Mouse (Mus musculus) CH12.LX (cell line): Measurements from ENCODE around the gene Cops7b. TPM values are rescaled to one million over a fixed set of nuclear protein-coding genes. Genes with fewer than 3 reads are reported as not detected.

ENCODE experiments used
- DNase-seq: peaks from one replicate; pipeline ENCODE4 v3.0.0-alpha.2; 2013; ENCODE audit errors: extremely low read depth
- H3K27ac ChIP-seq: 2 replicates; pipeline ENCODE4 v1.5.1; 2012; ENCODE audit warnings: low read depth, mild to moderate bottlenecking, control low read depth, moderate library complexity; ENCODE audit not compliant: insufficient read depth
- H3K27me3 ChIP-seq: replicated peaks from 2 replicates; pipeline ENCODE3; 2012; ENCODE audit warnings: inconsistent platforms
- H3K36me3 ChIP-seq, 2 experiments: replicated peaks in 1 of 2; 2 replicates each; pipeline versions ENCODE3 to v1.6.1; 2012; ENCODE audit warnings: inconsistent platforms in 1 of 2, low read length in 1 of 2, mild to moderate bottlenecking in 1 of 2, mixed read lengths in 1 of 2, moderate library complexity in 1 of 2; ENCODE audit not compliant: control insufficient read depth in 1 of 2, insufficient read depth in 1 of 2
- H3K4me1 ChIP-seq, 2 experiments: 2 replicates each; pipeline ENCODE4 v1.6.1; 2012; ENCODE audit warnings: inconsistent platforms in 1 of 2, moderate library complexity in 1 of 2; ENCODE audit not compliant: insufficient read depth in 2 of 2, control insufficient read depth in 1 of 2
- H3K4me2 ChIP-seq: 2 replicates; pipeline ENCODE4 v1.6.1; 2012; ENCODE audit warnings: low read depth, mild to moderate bottlenecking, control low read depth; ENCODE audit not compliant: poor library complexity, insufficient read depth, severe bottlenecking
- H3K4me3 ChIP-seq, 3 experiments: fragments of 150-350 bp in 1 of 3; sonication (generic) in 1 of 3; replicated peaks in 1 of 3; 2 replicates each; pipeline versions ENCODE3 to v1.5.1; 2011 to 2012; ENCODE audit warnings: low read depth in 2 of 3, low read length in 2 of 3, mild to moderate bottlenecking in 2 of 3, moderate library complexity in 2 of 3, control low read depth in 1 of 3, improper control_type of control experiment in 1 of 3, inconsistent platforms in 1 of 3, mixed read lengths in 1 of 3; ENCODE audit not compliant: poor library complexity in 1 of 3
- H3K79me2 ChIP-seq: replicated peaks from 2 replicates; pipeline ENCODE4 v1.6.1; 2012; ENCODE audit warnings: mild to moderate bottlenecking, moderate library complexity; ENCODE audit not compliant: control insufficient read depth, poor library complexity, insufficient read depth, severe bottlenecking; ENCODE audit errors: extremely low read depth
- H3K9ac ChIP-seq: 2 replicates; pipeline ENCODE4 v1.6.1; 2012; ENCODE audit warnings: low read depth, mild to moderate bottlenecking, control low read depth, moderate library complexity; ENCODE audit not compliant: insufficient read depth
- H3K9me3 ChIP-seq: replicated peaks from 2 replicates; pipeline ENCODE3; 2012; ENCODE audit warnings: low read length, inconsistent platforms, mixed read lengths
- CHD1 ChIP-seq: IDR thresholded peaks from 2 replicates; pipeline ENCODE4 v1.6.1; 2012; ENCODE audit warnings: low read depth, low read length, improper control_type of control experiment, inconsistent platforms
- CTCF ChIP-seq, 2 experiments: IDR thresholded peaks in 1 of 2; conservative IDR thresholded peaks in 1 of 2; 2 replicates each; pipeline ENCODE4 v1.5.1; 2011 to 2012; ENCODE audit warnings: low read depth in 2 of 2, low read length in 2 of 2, improper control_type of control experiment in 1 of 2, inconsistent platforms in 1 of 2, mild to moderate bottlenecking in 1 of 2, moderate library complexity in 1 of 2
- EP300 ChIP-seq: IDR thresholded peaks from 2 replicates; pipeline ENCODE4 v1.6.1; 2011; ENCODE audit warnings: low read length, improper control_type of control experiment
- GABPA ChIP-seq: IDR thresholded peaks from 2 replicates; pipeline ENCODE4 v1.6.1; 2012; ENCODE audit warnings: low read depth, low read length, improper control_type of control experiment, inconsistent platforms; ENCODE audit not compliant: insufficient replicate concordance
- HCFC1 ChIP-seq: IDR thresholded peaks from 2 replicates; pipeline ENCODE4 v1.6.1; 2012; ENCODE audit warnings: low read depth, mild to moderate bottlenecking, inconsistent platforms, low read length, improper control_type of control experiment
- MAX ChIP-seq: IDR thresholded peaks from 2 replicates; pipeline ENCODE4 v1.6.1; 2011; ENCODE audit warnings: low read length, improper control_type of control experiment
- MXI1 ChIP-seq: IDR thresholded peaks from 2 replicates; pipeline ENCODE4 v1.6.1; 2011; ENCODE audit warnings: mild to moderate bottlenecking, low read depth, low read length, improper control_type of control experiment
- MYC ChIP-seq: IDR thresholded peaks from 2 replicates; pipeline ENCODE4 v1.6.1; 2011; ENCODE audit warnings: low read depth, mild to moderate bottlenecking, improper control_type of control experiment, low read length
- NELFE ChIP-seq: IDR thresholded peaks from 2 replicates; pipeline ENCODE4 v1.6.1; 2011; ENCODE audit warnings: low read depth, low read length, improper control_type of control experiment
- POLR2AphosphoS2 ChIP-seq: IDR thresholded peaks from 2 replicates; pipeline ENCODE4 v1.6.1; 2011; ENCODE audit warnings: low read depth, low read length, improper control_type of control experiment
- RAD21 ChIP-seq: IDR thresholded peaks from 2 replicates; pipeline ENCODE4 v1.6.1; 2011; ENCODE audit warnings: low read depth, mild to moderate bottlenecking, low read length, improper control_type of control experiment, moderate library complexity
- RCOR1 ChIP-seq: conservative IDR thresholded peaks from 2 replicates; pipeline ENCODE4 v1.6.1; 2012; ENCODE audit warnings: low read depth, mild to moderate bottlenecking, inconsistent platforms, low read length, improper control_type of control experiment
- TBP ChIP-seq: conservative IDR thresholded peaks from 2 replicates; pipeline ENCODE4 v1.6.1; 2011; ENCODE audit warnings: low read depth, low read length, improper control_type of control experiment
- TCF12 ChIP-seq: IDR thresholded peaks from 2 replicates; pipeline ENCODE4 v1.6.1; 2014; ENCODE audit warnings: low read depth, mild to moderate bottlenecking, inconsistent platforms, low read length, improper control_type of control experiment
- UBTF ChIP-seq: IDR thresholded peaks from 2 replicates; pipeline ENCODE4 v1.6.1; 2012; ENCODE audit warnings: low read depth, mild to moderate bottlenecking, inconsistent platforms, low read length, improper control_type of control experiment, moderate library complexity
- ZKSCAN1 ChIP-seq: IDR thresholded peaks from 2 replicates; pipeline ENCODE4 v1.6.1; 2012; ENCODE audit warnings: low read depth, inconsistent platforms, low read length, improper control_type of control experiment, borderline replicate concordance
- ZMIZ1 ChIP-seq: IDR thresholded peaks from 2 replicates; pipeline ENCODE4 v1.6.1; 2012; ENCODE audit warnings: low read depth, mild to moderate bottlenecking, inconsistent platforms, low read length, improper control_type of control experiment
- ZNF384 ChIP-seq: IDR thresholded peaks from 2 replicates; pipeline ENCODE4 v1.6.1; 2012; ENCODE audit warnings: low read depth, low read length, improper control_type of control experiment, inconsistent platforms
- dilution Hi-C: fragments of 300-500 bp; cut with MboI; formaldehyde crosslinking; loops from 2 replicates; pipeline ENCODE4 v1.14.3; 2020; ENCODE audit warnings: low sequenced_read_pairs; ENCODE audit not compliant: extremely low pct_unique_long_range_greater_than_20kb, extremely low pct_ligation_motif_present
- in situ Hi-C: fragments of 300-500 bp; cut with MboI; formaldehyde crosslinking; loops from 3 replicates; pipeline ENCODE4 v1.14.3; 2019; ENCODE audit warnings: low sequenced_read_pairs, low pct_ligation_motif_present, low pct_unique_long_range_greater_than_20kb, mixed read lengths
- polyA plus RNA-seq: library from polyadenylated mRNA; unstranded; fragments of >175 nt; gene quantifications from 2 replicates; pipeline ENCODE4 v1.2.1, GENCODE M21; 2012; ENCODE audit warnings: low read depth; ENCODE audit not compliant: insufficient read length
- total RNA-seq, 2 experiments: library from RNA; depleted of rRNA; stranded (reverse); fragments of 300-350 nt in 1 of 2; fragments of >200 nt in 1 of 2; gene quantifications; 2 replicates each; pipeline ENCODE4 v1.2.3; 2012 to 2014

Cops7b gene
- total and polyA plus RNA-seq, 3 experiments = 21.2 to 31.3 (median 21.3) TPM

GRCm38 (mm10) chr1:86596512-86596911 is 13.8 kb downstream of the Cops7b start:
- DNase-seq = no peak
- in situ Hi-C loops = no loop called here
- H3K4me3 ChIP-seq = no peak overlapping the region
- H3K79me2 ChIP-seq = no peaks in the 10 kb centered on the region; the same call in 1 of the 2 replicates
- no peak overlapping the region for H3K4me2 ChIP-seq
- H3K4me1 ChIP-seq = peaks cover 2 to 17% of the 10 kb centered on the region in 2 experiments
- dilution Hi-C loops = no loop called here
- no peaks in the 10 kb centered on the region for H3K9me3 ChIP-seq
- peaks cover 57 to 91% of the 10 kb centered on the region in 2 experiments for H3K36me3 ChIP-seq
- H3K27ac ChIP-seq = no peak overlapping the region
- TF ChIP-seq RCOR1 = no peak
- no peak for TF ChIP-seq GABPA
- TF ChIP-seq ZNF384 = no peak
- TF ChIP-seq POLR2AphosphoS2 = no peak
- no peak for TF ChIP-seq ZKSCAN1
- TF ChIP-seq MXI1 = no peak
- TF ChIP-seq MYC = no peak
- no peak for TF ChIP-seq MAX
- TF ChIP-seq HCFC1 = no peak
- no peak for TF ChIP-seq NELFE
- TF ChIP-seq TBP = no peak
- TF ChIP-seq TCF12 = no peak
- TF ChIP-seq CHD1 = no peak
- TF ChIP-seq EP300 = no peak
- TF ChIP-seq ZMIZ1 = no peak
- TF ChIP-seq UBTF = no peak
- H3K27me3 ChIP-seq = no peaks in the 10 kb centered on the region
- H3K9ac ChIP-seq = no peak overlapping the region

GRCm38 (mm10) chr1:86598516-86598915 is 15.8 kb downstream of the Cops7b start:
- peaks cover 63 to 90% of the 10 kb centered on the region in 2 experiments for H3K36me3 ChIP-seq
- H3K27ac ChIP-seq = no peak overlapping the region
- H3K4me2 ChIP-seq = no peak overlapping the region
- TF ChIP-seq CTCF (conservative IDR thresholded peaks at IDR 0.05 in 1 of 2, IDR thresholded peaks at IDR 0.05 in 1 of 2; ENCODE audit: low read depth in 2 of 2, low read length in 2 of 2) = peak in 1 of 2 experiments; percentile 66; a peak in 3 of 4 replicates
- TF ChIP-seq CHD1 = no peak
- TF ChIP-seq RAD21 = peak; percentile 29
- H3K79me2 ChIP-seq = no peaks in the 10 kb centered on the region; the same call in 1 of the 2 replicates
- no peaks in the 10 kb centered on the region for H3K9me3 ChIP-seq
- H3K4me3 ChIP-seq = no peak overlapping the region
- DNase-seq = peak; percentile 35
- H3K4me1 ChIP-seq = peaks cover 2 to 15% of the 10 kb centered on the region in 2 experiments
- dilution Hi-C loops = no loop called here
- H3K9ac ChIP-seq = no peak overlapping the region
- H3K27me3 ChIP-seq = no peaks in the 10 kb centered on the region
- in situ Hi-C loops = no loop called here
